In genomic region chr11:6644566-6644965, GRCm38 (mm10) we compare ENCODE assay signal across 23 mouse cellular contexts. TPM values are rescaled to one million over a fixed set of nuclear protein-coding genes. Genes with fewer than 3 reads are reported as not detected.
DNase-seq lines count a peak whose midpoint lies in the region; ATAC-seq lines count a peak whose summit lies in the region.
"Had no signal": no experiment of that assay in that cellular context is flagged by ENCODE, and none has a peak within 500 bp of the region (broad histone marks: within the 10 kb centered on the region; RNA-seq: fewer than 3 reads in every experiment).

No protein-coding gene starts in this region.

- H3K4me3 ChIP-seq in midbrain, embryonic 12.5 days = no peak overlapping the region
- no peak overlapping the region for H3K4me3 ChIP-seq in midbrain, embryonic 16.5 days (ENCODE audit: low read depth, low read length)
- no peak overlapping the region for H3K4me3 ChIP-seq in midbrain, embryonic 15.5 days
- H3K4me3 ChIP-seq: forebrain, embryonic 13.5 days; heart, embryonic 10.5 days; hindbrain, embryonic 15.5 days; limb, embryonic 15.5 days; liver, embryonic 15.5 days had no signal

- DNase-seq in frontal cortex, postnatal 10 days (ENCODE audit: low spot score in 2 of 2) = no peak
- DNase-seq in brain, adult 2 months (ENCODE audit: low read depth, low spot score) = peak; percentile 52
- DNase-seq in spleen, adult 12 weeks (ENCODE audit: low spot score) = no peak
- DNase-seq: adrenal gland, postnatal 14 days; cerebellum, adult 18-20 months; cerebellum, postnatal 36 days; right cerebral cortex, adult 18-20 months; thymus, adult 18-20 months; thymus, postnatal 4 days had no signal

- no peaks in the 10 kb centered on the region for H3K36me3 ChIP-seq in midbrain, embryonic 12.5 days
- no peaks in the 10 kb centered on the region for H3K36me3 ChIP-seq in midbrain, embryonic 16.5 days (ENCODE audit: control insufficient read depth, insufficient read depth, low read length)
- no peaks in the 10 kb centered on the region for H3K36me3 ChIP-seq in midbrain, embryonic 15.5 days (replicated peaks)
- H3K36me3 ChIP-seq: heart, embryonic 10.5 days; hindbrain, embryonic 15.5 days; limb, embryonic 15.5 days; liver, embryonic 15.5 days had no signal

- WGBS in midbrain, embryonic 12.5 days = 75% methylated on average over 6 of the region's 6 CpGs
- WGBS in midbrain, embryonic 16.5 days = 54% methylated on average over 6 of the region's 6 CpGs
- WGBS in midbrain, embryonic 15.5 days = 65% methylated on average over 6 of the region's 6 CpGs

- H3K4me2 ChIP-seq in midbrain, embryonic 12.5 days (replicated peaks) = no peak overlapping the region
- no peak overlapping the region for H3K4me2 ChIP-seq in midbrain, embryonic 16.5 days (ENCODE audit: low read length)
- H3K4me2 ChIP-seq in midbrain, embryonic 15.5 days = no peak overlapping the region
- H3K4me2 ChIP-seq: forebrain, embryonic 13.5 days; hindbrain, embryonic 15.5 days; limb, embryonic 15.5 days; liver, embryonic 15.5 days had no signal

- H3K9me3 ChIP-seq in midbrain, embryonic 12.5 days = no peaks in the 10 kb centered on the region
- no peaks in the 10 kb centered on the region for H3K9me3 ChIP-seq in midbrain, embryonic 16.5 days (replicated peaks; ENCODE audit: control insufficient read depth, low read length, poor library complexity, severe bottlenecking)
- H3K9me3 ChIP-seq in midbrain, embryonic 15.5 days = no peaks in the 10 kb centered on the region
- H3K9me3 ChIP-seq: forebrain, embryonic 13.5 days; heart, embryonic 10.5 days; hindbrain, embryonic 15.5 days; limb, embryonic 15.5 days; liver, embryonic 15.5 days had no signal

- H3K4me1 ChIP-seq in midbrain, embryonic 12.5 days = no peaks in the 10 kb centered on the region
- H3K4me1 ChIP-seq in midbrain, embryonic 16.5 days (ENCODE audit: control insufficient read depth, insufficient read depth, low read length) = no peaks in the 10 kb centered on the region
- H3K4me1 ChIP-seq in midbrain, embryonic 15.5 days = no peaks in the 10 kb centered on the region
- H3K4me1 ChIP-seq: forebrain, embryonic 13.5 days; heart, embryonic 10.5 days; hindbrain, embryonic 15.5 days; limb, embryonic 15.5 days; liver, embryonic 15.5 days had no signal

- no peak overlapping the region for H3K9ac ChIP-seq in midbrain, embryonic 12.5 days (replicated peaks)
- H3K9ac ChIP-seq in midbrain, embryonic 16.5 days (ENCODE audit: low read depth, low read length) = no peak overlapping the region
- H3K9ac ChIP-seq in midbrain, embryonic 15.5 days = no peak overlapping the region
- H3K9ac ChIP-seq: forebrain, embryonic 13.5 days; hindbrain, embryonic 15.5 days; limb, embryonic 15.5 days; liver, embryonic 15.5 days had no signal

- no peak overlapping the region for H3K27ac ChIP-seq in midbrain, embryonic 12.5 days (replicated peaks)
- H3K27ac ChIP-seq in midbrain, embryonic 16.5 days (ENCODE audit: low read length) = no peak overlapping the region
- H3K27ac ChIP-seq in midbrain, embryonic 15.5 days = no peak overlapping the region
- H3K27ac ChIP-seq: forebrain, embryonic 13.5 days; heart, embryonic 10.5 days; hindbrain, embryonic 15.5 days; kidney, postnatal 0 days; limb, embryonic 15.5 days; liver, embryonic 15.5 days had no signal

- peak; percentile 94 for ATAC-seq in frontal cortex, adult (ENCODE audit: low TSS enrichment)
- peak; percentile 56; the same call in 1 of the 2 replicates for ATAC-seq in midbrain, embryonic 12.5 days (ENCODE audit: low FRiP score, low read depth)
- ATAC-seq in midbrain, embryonic 16.5 days = no peak
- peak; percentile 52 for ATAC-seq in midbrain, embryonic 15.5 days (replicated peaks)
- ATAC-seq: forebrain, embryonic 13.5 days; intestine, postnatal 0 days had no signal

- no peaks in the 10 kb centered on the region for H3K27me3 ChIP-seq in midbrain, embryonic 12.5 days
- H3K27me3 ChIP-seq in midbrain, embryonic 16.5 days (ENCODE audit: control insufficient read depth, insufficient read depth, low read depth, low read length) = no peaks in the 10 kb centered on the region
- no peaks in the 10 kb centered on the region for H3K27me3 ChIP-seq in midbrain, embryonic 15.5 days (replicated peaks)
- H3K27me3 ChIP-seq: forebrain, embryonic 13.5 days; hindbrain, embryonic 15.5 days; limb, embryonic 15.5 days; liver, embryonic 15.5 days had no signal

RNA-seq across cellular contexts. Expression of gene Wap, which starts 6.1 kb away (rescaled TPM):
- not detected in 2 replicates for polyA plus RNA-seq in midbrain, embryonic 12.5 days (2016; fragmentation: Nextera tagmentation; extraction: Ambion mirVana)
- not detected in 2 replicates for polyA plus RNA-seq in midbrain, embryonic 16.5 days (2015; fragmentation: Nextera tagmentation; extraction: Ambion mirVana)
- not detected in 2 replicates for polyA plus RNA-seq in midbrain, embryonic 15.5 days (2015; fragmentation: Nextera tagmentation; extraction: Ambion mirVana)
- polyA plus RNA-seq: forebrain, embryonic 13.5 days; heart, embryonic 10.5 days; heart, postnatal 0 days; hindbrain, embryonic 15.5 days; kidney, postnatal 0 days; limb, embryonic 15.5 days; liver, embryonic 15.5 days; lung, embryonic 16.5 days; small intestine, adult 2 months had no signal

RNA-seq across cellular contexts. Expression of gene Ramp3, which starts 13.8 kb away (rescaled TPM):
- 5.1 and 6.3 TPM in 2 replicates for polyA plus RNA-seq in midbrain, embryonic 12.5 days (2016; fragmentation: Nextera tagmentation; extraction: Ambion mirVana)
- 12.3 and 13.1 TPM in 2 replicates for polyA plus RNA-seq in midbrain, embryonic 16.5 days (2015; fragmentation: Nextera tagmentation; extraction: Ambion mirVana)
- 10.2 and 12.0 TPM in 2 replicates for polyA plus RNA-seq in midbrain, embryonic 15.5 days (2015; fragmentation: Nextera tagmentation; extraction: Ambion mirVana)

RNA-seq across cellular contexts. Expression of gene Tbrg4, which starts 18.7 kb away (rescaled TPM):
- 42.9 and 46.1 TPM in 2 replicates for polyA plus RNA-seq in midbrain, embryonic 12.5 days (2016; fragmentation: Nextera tagmentation; extraction: Ambion mirVana)
- polyA plus RNA-seq in midbrain, embryonic 16.5 days (2015; fragmentation: Nextera tagmentation; extraction: Ambion mirVana) = 29.0 and 29.1 TPM in 2 replicates
- 33.3 TPM in 2 replicates for polyA plus RNA-seq in midbrain, embryonic 15.5 days (2015; fragmentation: Nextera tagmentation; extraction: Ambion mirVana)

RNA-seq across cellular contexts. Expression of gene Nacad, which starts 38.7 kb away (rescaled TPM):
- 83.4 and 88.5 TPM in 2 replicates for polyA plus RNA-seq in midbrain, embryonic 12.5 days (2016; fragmentation: Nextera tagmentation; extraction: Ambion mirVana)
- 85.0 and 89.0 TPM in 2 replicates for polyA plus RNA-seq in midbrain, embryonic 16.5 days (2015; fragmentation: Nextera tagmentation; extraction: Ambion mirVana)
- 103 and 106 TPM in 2 replicates for polyA plus RNA-seq in midbrain, embryonic 15.5 days (2015; fragmentation: Nextera tagmentation; extraction: Ambion mirVana)
